Comparison of ENCODE assay signal across 7 mouse cellular contexts in genomic region chr5:108549489-108550206, GRCm38 (mm10). TPM values are rescaled to one million over a fixed set of nuclear protein-coding genes. Genes with fewer than 3 reads are reported as not detected.
DNase-seq lines count a peak whose midpoint lies in the region; ATAC-seq lines count a peak whose summit lies in the region.

Gene Cplx1 (minus strand): TSS chr5:108550024.

- peak; percentile 78 for DNase-seq in MN1 (ENCODE audit: low spot score)
- DNase-seq in adrenal gland, postnatal 4 days (ENCODE audit: low spot score in 2 of 2) = peak; percentile 19 to 30
- DNase-seq in embryonic facial prominence, embryonic 14.5 days (ENCODE audit: low spot score) = peak; percentile 78
- DNase-seq in heart, postnatal 36 days = peak; percentile 23 to 37
- DNase-seq in layer of hippocampus, adult 8-10 months (ENCODE audit: low spot score in 2 of 2) = peak; percentile 35 to 63
- DNase-seq in retina, postnatal 7 days (ENCODE audit: low read depth, low spot score) = peak; percentile 35

- peaks cover 8% of the 10 kb centered on the region for H3K4me1 ChIP-seq in embryonic facial prominence, embryonic 14.5 days (ENCODE audit: control insufficient read depth, insufficient read depth, low read length)
- no peaks in the 10 kb centered on the region; the same call in 1 of the 2 replicates for H3K4me1 ChIP-seq in lung, embryonic 16.5 days (replicated peaks; ENCODE audit: control insufficient read depth, insufficient read depth, low read length)

- peak within 1 kb of the TSS; percentile 30 for H3K4me3 ChIP-seq in embryonic facial prominence, embryonic 14.5 days (ENCODE audit: low read depth, low read length)
- peak within 1 kb of the TSS; percentile 23; the same call in 1 of the 2 replicates for H3K4me3 ChIP-seq in lung, embryonic 16.5 days (ENCODE audit: low read length)

- no peaks in the 10 kb centered on the region for H3K9me3 ChIP-seq in embryonic facial prominence, embryonic 14.5 days (ENCODE audit: control insufficient read depth, low read length)
- no peaks in the 10 kb centered on the region for H3K9me3 ChIP-seq in lung, embryonic 16.5 days (ENCODE audit: control insufficient read depth, low read length)

- H3K27me3 ChIP-seq in embryonic facial prominence, embryonic 14.5 days (replicated peaks; ENCODE audit: control insufficient read depth, insufficient read depth, low read length) = peaks cover 32% of the 10 kb centered on the region
- H3K27me3 ChIP-seq in lung, embryonic 16.5 days (ENCODE audit: control insufficient read depth, insufficient read depth, low read depth, low read length) = peaks cover 20% of the 10 kb centered on the region

- no peaks in the 10 kb centered on the region for H3K36me3 ChIP-seq in embryonic facial prominence, embryonic 14.5 days (ENCODE audit: control insufficient read depth, insufficient read depth, low read length)
- H3K36me3 ChIP-seq in lung, embryonic 16.5 days (ENCODE audit: control insufficient read depth, insufficient read depth, low read length) = no peaks in the 10 kb centered on the region

- intact Hi-C loops in heart, postnatal 36 days (cut with DNase I) = no loop called here

- ATAC-seq in embryonic facial prominence, embryonic 14.5 days (ENCODE audit: low read depth) = peak; percentile 76; the same call in 1 of the 2 replicates
- ATAC-seq in lung, embryonic 16.5 days (ENCODE audit: low read depth) = no peak; the same call in 1 of the 2 replicates

- H3K9ac ChIP-seq in embryonic facial prominence, embryonic 14.5 days (ENCODE audit: low read depth, low read length) = no peak within 1 kb of the TSS
- no peak within 1 kb of the TSS for H3K9ac ChIP-seq in lung, embryonic 16.5 days (ENCODE audit: low read length)

- peak within 1 kb of the TSS; percentile 61 for H3K4me2 ChIP-seq in embryonic facial prominence, embryonic 14.5 days (ENCODE audit: low read depth, low read length)
- H3K4me2 ChIP-seq in lung, embryonic 16.5 days (ENCODE audit: low read depth, low read length) = peak within 1 kb of the TSS; percentile 42

- 1% methylated on average over 29 of the region's 56 CpGs for WGBS in embryonic facial prominence, embryonic 14.5 days
- WGBS in lung, embryonic 16.5 days = 2% methylated on average over 48 of the region's 56 CpGs

- H3K27ac ChIP-seq in embryonic facial prominence, embryonic 14.5 days (replicated peaks; ENCODE audit: low read depth, low read length) = no peak within 1 kb of the TSS
- no peak within 1 kb of the TSS for H3K27ac ChIP-seq in lung, embryonic 16.5 days (ENCODE audit: low read length)

RNA-seq across cellular contexts. Expression of gene Cplx1, which starts in this region (rescaled TPM):
- 10 to 100 TPM in 1 of 2 experiments, 1 to 10 TPM in 1; 8.7 to 13.1 TPM for total RNA-seq in adrenal gland, postnatal 4 days (2021)
- polyA plus RNA-seq in embryonic facial prominence, embryonic 14.5 days (2014; fragmentation: Nextera tagmentation; extraction: Ambion mirVana) = 10.6 and 11.7 TPM in 2 replicates
- under 1 TPM in 1 of 2 experiments, not detected in 1; 0.25 TPM for total RNA-seq in heart, postnatal 36 days (2021)
- 100 to 1,000 TPM; 530 to 563 (median 545) TPM for total RNA-seq in layer of hippocampus, adult 8-10 months (2022)
- 0.95 and 1.3 TPM in 2 replicates for polyA plus RNA-seq in lung, embryonic 16.5 days (2015; fragmentation: Nextera tagmentation; extraction: Ambion mirVana)

Comparison
In these comparisons a context has a peak if more than half of its experiments do, and no peak if none do; other contexts are left out.
1. RNA of gene Cplx1 (total RNA-seq): 530 to 563 TPM in layer of hippocampus, adult 8-10 months; 8.7 to 13.1 TPM in adrenal gland, postnatal 4 days and 0.25 TPM in heart, postnatal 36 days; every median in the first group is over 10 times any median in the second.
2. Peak in DNase-seq in heart, postnatal 36 days; RNA of the gene not detected or under 1 TPM.
3. DNase-seq: peak in every context shown above with its lines; median percentile 78 in MN1; 78 in embryonic facial prominence, embryonic 14.5 days; 49 in layer of hippocampus, adult 8-10 months; 35 in retina, postnatal 7 days; 30 in heart, postnatal 36 days; 24 in adrenal gland, postnatal 4 days.